Mouse (Mus musculus) thymus, adult 2 months (tissue): ENCODE data around the gene Zfp945.

Experiments used
- CTCF ChIP-seq: fragments of 200-500 bp; IDR thresholded peaks from 2 replicates; pipeline ENCODE4 v1.5.1; 2012; ENCODE audit warnings: mild to moderate bottlenecking, control low read depth, low read length, moderate library complexity, borderline replicate concordance; ENCODE audit not compliant: control insufficient read depth, poor library complexity, insufficient read depth; ENCODE audit errors: extremely low read depth
- POLR2A ChIP-seq: fragments of 200-500 bp; IDR thresholded peaks from 2 replicates; pipeline ENCODE4 v1.6.1; 2012; ENCODE audit warnings: mild to moderate bottlenecking, low read length, control low read depth, moderate library complexity; ENCODE audit not compliant: control insufficient read depth, poor library complexity, insufficient read depth; ENCODE audit errors: extremely low read depth

DNA sequence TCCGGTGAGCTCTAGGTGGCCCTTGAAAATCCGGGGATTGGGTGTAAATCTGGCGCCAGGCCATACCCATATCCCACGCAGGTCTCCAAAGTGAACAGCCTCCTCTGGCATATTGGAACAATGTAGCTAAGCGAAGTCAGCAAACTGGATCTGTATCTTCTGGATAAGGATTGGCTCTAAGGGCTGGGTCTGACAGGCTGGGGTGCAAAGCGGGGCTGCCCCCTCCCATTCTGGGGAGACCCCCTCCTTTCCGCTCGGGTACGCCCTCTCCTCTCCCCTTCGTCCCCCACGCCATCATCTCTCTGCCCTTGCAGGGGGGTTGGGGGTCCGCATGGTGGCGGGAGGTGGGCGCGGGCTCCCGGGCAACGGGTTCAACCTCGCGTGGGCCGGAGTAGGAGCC lies 9.4 kb upstream of the Zfp945 start:
- TF ChIP-seq POLR2A (no peak), CTCF (no peak)
